Mouse (Mus musculus) liver, embryonic 13.5 days (tissue): Measurements from ENCODE around the gene Pzp. TPM values are rescaled to one million over a fixed set of nuclear protein-coding genes. Genes with fewer than 3 reads are reported as not detected.

ENCODE experiments used
- ATAC-seq: fragments of 200-750 bp; cut with Nextera tagmentation; 2 replicates; pipeline ENCODE4 v1.8.0; 2017; ENCODE audit warnings: low read depth, mild to moderate bottlenecking, moderate number of reproducible peaks, moderate library complexity
- DNase-seq: peaks from one replicate; pipeline ENCODE4 v3.0.0; 2022
- H3K27ac ChIP-seq: fragments of 300-500 bp; sonication (generic); 2 replicates; pipeline ENCODE4 v1.5.1; 2015; ENCODE audit warnings: moderate library complexity, mild to moderate bottlenecking, inconsistent platforms
- H3K27me3 ChIP-seq: fragments of 300-500 bp; sonication (generic); 2 replicates; pipeline ENCODE4 v1.6.1; 2015; ENCODE audit warnings: mild to moderate bottlenecking, inconsistent platforms
- H3K36me3 ChIP-seq: fragments of 300-500 bp; sonication (generic); 2 replicates; pipeline ENCODE4 v1.6.1; 2015; ENCODE audit warnings: mild to moderate bottlenecking, inconsistent platforms
- H3K4me1 ChIP-seq: fragments of 300-500 bp; sonication (generic); replicated peaks from 2 replicates; pipeline ENCODE4 v1.6.1; 2015; ENCODE audit warnings: inconsistent platforms
- H3K4me2 ChIP-seq: fragments of 300-500 bp; sonication (generic); 2 replicates; pipeline ENCODE4 v1.6.1; 2015; ENCODE audit warnings: inconsistent platforms, mild to moderate bottlenecking, moderate library complexity
- H3K4me3 ChIP-seq: fragments of 300-500 bp; sonication (generic); replicated peaks from 2 replicates; pipeline ENCODE4 v1.5.1; 2015; ENCODE audit warnings: mild to moderate bottlenecking, inconsistent platforms
- H3K9ac ChIP-seq: fragments of 300-500 bp; sonication (generic); 2 replicates; pipeline ENCODE4 v1.6.1; 2015; ENCODE audit warnings: mild to moderate bottlenecking, inconsistent platforms
- H3K9me3 ChIP-seq: fragments of 300-500 bp; sonication (generic); replicated peaks from 2 replicates; pipeline ENCODE4 v1.6.1; 2016; ENCODE audit warnings: inconsistent platforms
- WGBS: fragments of 180-500 bp; shearing (Covaris S2); methylation state at CpG from one replicate; pipeline ENCODE4 v1.1.7; 2015; ENCODE audit not compliant: insufficient replicate concordance; 5-methylcytosine and 5-hydroxymethylcytosine counted together
- polyA plus RNA-seq: library from polyadenylated mRNA; unstranded; fragments of >200 nt; fragmentation: Nextera tagmentation; extraction: Ambion mirVana; gene quantifications from 2 replicates; pipeline ENCODE4 v1.2.1, GENCODE M21; 2015

Pzp gene
- 64.5 and 76.6 TPM in 2 replicates for polyA plus RNA-seq

GRCm38 (mm10) chr6:128526601-128527000 lies at the start of gene Pzp:
Gene Pzp (minus strand): TSS chr6:128526720.
- peak within 1 kb of the TSS; percentile 66 for H3K27ac ChIP-seq
- peak within 1 kb of the TSS; percentile 25; the same call in 1 of the 2 replicates for H3K4me3 ChIP-seq
- H3K4me2 ChIP-seq = no peak within 1 kb of the TSS
- 59% methylated on average over 4 of the region's 4 CpGs for WGBS
- no peak within 1 kb of the TSS for H3K9ac ChIP-seq
- no peaks in the 10 kb centered on the region for H3K27me3 ChIP-seq
- 0 out of 2 replicates have a peak, but pooled peaks cover 3% of the 10 kb centered on the region for H3K9me3 ChIP-seq
- DNase-seq = no peak
- 0 out of 2 replicates have a peak, but pooled peaks cover 3% of the 10 kb centered on the region for H3K36me3 ChIP-seq
- no peak for ATAC-seq
- H3K4me1 ChIP-seq = no peaks in the 10 kb centered on the region

- Histone ChIP-seq H3K36me3 (no peaks in the 10 kb centered on the region), H3K4me3 (no peak overlapping the region), H3K9me3 (0 out of 2 replicates have a peak, but pooled peaks cover 13% of the 10 kb centered on the region), H3K4me1 (no peaks in the 10 kb centered on the region), H3K4me2 (no peak overlapping the region), H3K9ac (no peak overlapping the region), H3K27ac (no peak overlapping the region), H3K27me3 (no peaks in the 10 kb centered on the region)
- ATAC-seq (no peak), DNase-seq (no peak)
- WGBS = 73% methylated on average over 11 of the region's 11 CpGs
Measured at GRCm38 (mm10) chr6:128566589-128566988, 40.1 kb upstream of the Pzp start.

- no peak for ATAC-seq
- no peak for DNase-seq
- H3K9me3 ChIP-seq = no peaks in the 10 kb centered on the region
- H3K4me1 ChIP-seq = no peaks in the 10 kb centered on the region
- no peak overlapping the region for H3K9ac ChIP-seq
- 35% methylated on average over 7 of the region's 7 CpGs for WGBS
- no peak overlapping the region for H3K4me2 ChIP-seq
- H3K4me3 ChIP-seq = no peak overlapping the region
- H3K27ac ChIP-seq = no peak overlapping the region
- no peaks in the 10 kb centered on the region for H3K27me3 ChIP-seq
- H3K36me3 ChIP-seq = no peaks in the 10 kb centered on the region
Measured at GRCm38 (mm10) chr6:128554049-128554448, 27.5 kb upstream of the Pzp start.

- no peak overlapping the region for H3K4me3 ChIP-seq
- DNase-seq = no peak
- no peaks in the 10 kb centered on the region for H3K36me3 ChIP-seq
- H3K4me2 ChIP-seq = no peak overlapping the region
- no peak overlapping the region for H3K9ac ChIP-seq
- no peaks in the 10 kb centered on the region for H3K27me3 ChIP-seq
- no peaks in the 10 kb centered on the region for H3K9me3 ChIP-seq
- no peak for ATAC-seq
- no peak overlapping the region for H3K27ac ChIP-seq
- 65% methylated on average over 15 of the region's 15 CpGs for WGBS
- no peaks in the 10 kb centered on the region for H3K4me1 ChIP-seq
Measured at GRCm38 (mm10) chr6:128549463-128550452, 23.2 kb upstream of the Pzp start.

- 80% methylated on average over 10 of the region's 10 CpGs for WGBS
- H3K9me3 ChIP-seq = no peaks in the 10 kb centered on the region
- no peak overlapping the region for H3K9ac ChIP-seq
- H3K27ac ChIP-seq = no peak overlapping the region
- no peak overlapping the region for H3K4me3 ChIP-seq
- DNase-seq = no peak
- ATAC-seq = no peak
- no peaks in the 10 kb centered on the region for H3K36me3 ChIP-seq
- no peaks in the 10 kb centered on the region for H3K27me3 ChIP-seq
- no peak overlapping the region for H3K4me2 ChIP-seq
- no peaks in the 10 kb centered on the region for H3K4me1 ChIP-seq
Measured at GRCm38 (mm10) chr6:128548532-128548931, 22.0 kb upstream of the Pzp start.

GRCm38 (mm10) chr6:128545402-128545801 lies 18.9 kb upstream of the Pzp start:
- no peak for DNase-seq
- H3K4me2 ChIP-seq = no peak overlapping the region
- no peaks in the 10 kb centered on the region for H3K4me1 ChIP-seq
- no peaks in the 10 kb centered on the region for H3K36me3 ChIP-seq
- H3K9me3 ChIP-seq = no peaks in the 10 kb centered on the region
- no peak for ATAC-seq
- WGBS = 54% methylated on average over 4 of the region's 4 CpGs
- no peak overlapping the region for H3K27ac ChIP-seq
- no peak overlapping the region for H3K9ac ChIP-seq
- H3K27me3 ChIP-seq = no peaks in the 10 kb centered on the region
- H3K4me3 ChIP-seq = no peak overlapping the region

GRCm38 (mm10) chr6:128543226-128543625 lies 16.7 kb upstream of the Pzp start:
- ATAC-seq = no peak
- Histone ChIP-seq H3K27me3 (no peaks in the 10 kb centered on the region), H3K4me1 (no peaks in the 10 kb centered on the region), H3K9ac (no peak overlapping the region), H3K36me3 (no peaks in the 10 kb centered on the region), H3K4me2 (no peak overlapping the region), H3K4me3 (no peak overlapping the region), H3K27ac (no peak overlapping the region), H3K9me3 (no peaks in the 10 kb centered on the region)
- no peak for DNase-seq
- 66% methylated on average over 13 of the region's 13 CpGs for WGBS

- Histone ChIP-seq H3K27ac (no peak overlapping the region), H3K4me1 (no peaks in the 10 kb centered on the region), H3K27me3 (no peaks in the 10 kb centered on the region), H3K36me3 (no peaks in the 10 kb centered on the region), H3K9me3 (no peaks in the 10 kb centered on the region), H3K4me3 (no peak overlapping the region), H3K9ac (no peak overlapping the region), H3K4me2 (no peak overlapping the region)
- no peak for DNase-seq
- WGBS = 79% methylated on average over 2 of the region's 2 CpGs
- ATAC-seq = no peak
Measured at GRCm38 (mm10) chr6:128535250-128535649, 8.7 kb upstream of the Pzp start.

- no peak for DNase-seq
Measured at GRCm38 (mm10) chr6:128533296-128533695, 6.8 kb upstream of the Pzp start.

GRCm38 (mm10) chr6:128532701-128533100 lies 6.2 kb upstream of the Pzp start:
- Histone ChIP-seq H3K4me3 (no peak overlapping the region), H3K36me3 (no peaks in the 10 kb centered on the region), H3K27ac (no peak overlapping the region), H3K4me2 (no peak overlapping the region), H3K9ac (no peak overlapping the region), H3K27me3 (no peaks in the 10 kb centered on the region), H3K4me1 (no peaks in the 10 kb centered on the region), H3K9me3 (no peaks in the 10 kb centered on the region)
- no peak for DNase-seq
- no peak for ATAC-seq
- WGBS = 70% methylated on average over 9 of the region's 9 CpGs

More at GRCm38 (mm10) chr6:128533296-128533695, 6.8 kb upstream of the Pzp start:
- no peaks in the 10 kb centered on the region for H3K36me3 ChIP-seq
- H3K9ac ChIP-seq = no peak overlapping the region
- no peaks in the 10 kb centered on the region for H3K4me1 ChIP-seq
- H3K4me3 ChIP-seq = no peak overlapping the region
- no peaks in the 10 kb centered on the region for H3K27me3 ChIP-seq
- H3K4me2 ChIP-seq = no peak overlapping the region
- peak overlapping the region; percentile 25; the same call in 1 of the 2 replicates for H3K27ac ChIP-seq
- 66% methylated on average over 6 of the region's 6 CpGs for WGBS
- ATAC-seq = peak; percentile 50
- H3K9me3 ChIP-seq = no peaks in the 10 kb centered on the region

GRCm38 (mm10) chr6:128528491-128528890 lies 2.0 kb upstream of the Pzp start:
- DNase-seq = no peak

More at GRCm38 (mm10) chr6:128528491-128528890, 2.0 kb upstream of the Pzp start:
- H3K9ac ChIP-seq = no peak overlapping the region
- no peak overlapping the region for H3K27ac ChIP-seq
- H3K36me3 ChIP-seq = 0 out of 2 replicates have a peak, but pooled peaks cover 3% of the 10 kb centered on the region
- H3K4me1 ChIP-seq = no peaks in the 10 kb centered on the region
- H3K4me3 ChIP-seq = no peak overlapping the region
- H3K4me2 ChIP-seq = no peak overlapping the region
- H3K9me3 ChIP-seq = 0 out of 2 replicates have a peak, but pooled peaks cover 3% of the 10 kb centered on the region
- H3K27me3 ChIP-seq = no peaks in the 10 kb centered on the region
- 58% methylated on average over 4 of the region's 4 CpGs for WGBS
- no peak for ATAC-seq
